Mouse (Mus musculus): ENCODE results near the gene Tmem144. TPM values are rescaled to one million over a fixed set of nuclear protein-coding genes. Genes with fewer than 3 reads are reported as not detected.

Tmem144 gene
- polyA plus RNA-seq, 1 experiment from 2014 or later: 4.9 TPM

GRCm38 (mm10) chr3:79878350-79878749 lies 25.8 kb upstream of the Tmem144 start:
- H3K4me3 ChIP-seq (ENCODE audit: low read depth, low read length): no peak overlapping the region
- H3K4me1 ChIP-seq (replicated peaks; ENCODE audit: control insufficient read depth, insufficient read depth, low read length): no peaks in the 10 kb centered on the region
- WGBS: 74% methylated on average over 3 of the region's 3 CpGs
- H3K36me3 ChIP-seq (ENCODE audit: control insufficient read depth, insufficient read depth, low read length): no peaks in the 10 kb centered on the region
- no peak overlapping the region for H3K4me2 ChIP-seq
- H3K9ac ChIP-seq (ENCODE audit: low read depth, low read length): no peak overlapping the region
- 0 out of 2 replicates have a peak, but pooled peaks have one; percentile 41 for ATAC-seq (replicated peaks; ENCODE audit: low FRiP score)
- H3K9me3 ChIP-seq (ENCODE audit: control insufficient read depth, low read length): no peaks in the 10 kb centered on the region
- DNase-seq (ENCODE audit: low spot score): no peak
- no peaks in the 10 kb centered on the region for H3K27me3 ChIP-seq (replicated peaks; ENCODE audit: control insufficient read depth, insufficient read depth, low read length)
- H3K27ac ChIP-seq (ENCODE audit: low read depth, low read length): no peak overlapping the region

GRCm38 (mm10) chr3:79875471-79875870 lies 22.9 kb upstream of the Tmem144 start:
- Histone ChIP-seq H3K9ac (ENCODE audit: low read depth, low read length) (no peak overlapping the region), H3K4me3 (ENCODE audit: low read depth, low read length) (no peak overlapping the region), H3K27me3 (replicated peaks; ENCODE audit: control insufficient read depth, insufficient read depth, low read length) (no peaks in the 10 kb centered on the region), H3K4me1 (replicated peaks; ENCODE audit: control insufficient read depth, insufficient read depth, low read length) (no peaks in the 10 kb centered on the region), H3K9me3 (ENCODE audit: control insufficient read depth, low read length) (no peaks in the 10 kb centered on the region), H3K36me3 (ENCODE audit: control insufficient read depth, insufficient read depth, low read length) (no peaks in the 10 kb centered on the region), H3K27ac (ENCODE audit: low read depth, low read length) (no peak overlapping the region), H3K4me2 (no peak overlapping the region)
- DNase-seq (ENCODE audit: low spot score) (no peak), ATAC-seq (replicated peaks; ENCODE audit: low FRiP score) (no peak)
- 85% methylated on average over 5 of the region's 5 CpGs for WGBS

GRCm38 (mm10) chr3:79867121-79867709 lies 14.6 kb upstream of the Tmem144 start:
- Histone ChIP-seq H3K27ac (ENCODE audit: low read depth, low read length) (no peak overlapping the region), H3K4me2 (no peak overlapping the region), H3K36me3 (ENCODE audit: control insufficient read depth, insufficient read depth, low read length) (no peaks in the 10 kb centered on the region), H3K4me1 (replicated peaks; ENCODE audit: control insufficient read depth, insufficient read depth, low read length) (no peaks in the 10 kb centered on the region), H3K27me3 (replicated peaks; ENCODE audit: control insufficient read depth, insufficient read depth, low read length) (no peaks in the 10 kb centered on the region), H3K9ac (ENCODE audit: low read depth, low read length) (no peak overlapping the region), H3K4me3 (ENCODE audit: low read depth, low read length) (no peak overlapping the region), H3K9me3 (ENCODE audit: control insufficient read depth, low read length) (no peaks in the 10 kb centered on the region)
- no peak for DNase-seq (ENCODE audit: low spot score)
- WGBS: 63% methylated on average over 1 of the region's 1 CpGs
- ATAC-seq (replicated peaks; ENCODE audit: low FRiP score): no peak

GRCm38 (mm10) chr3:79866526-79866925 lies 14.0 kb upstream of the Tmem144 start:
- 83% methylated on average over 9 of the region's 9 CpGs for WGBS
- Histone ChIP-seq H3K4me2 (no peak overlapping the region), H3K4me1 (replicated peaks; ENCODE audit: control insufficient read depth, insufficient read depth, low read length) (no peaks in the 10 kb centered on the region), H3K27me3 (replicated peaks; ENCODE audit: control insufficient read depth, insufficient read depth, low read length) (no peaks in the 10 kb centered on the region), H3K9ac (ENCODE audit: low read depth, low read length) (no peak overlapping the region), H3K27ac (ENCODE audit: low read depth, low read length) (no peak overlapping the region), H3K4me3 (ENCODE audit: low read depth, low read length) (no peak overlapping the region), H3K9me3 (ENCODE audit: control insufficient read depth, low read length) (no peaks in the 10 kb centered on the region), H3K36me3 (ENCODE audit: control insufficient read depth, insufficient read depth, low read length) (no peaks in the 10 kb centered on the region)
- no peak for ATAC-seq (replicated peaks; ENCODE audit: low FRiP score)
- DNase-seq (ENCODE audit: low spot score): no peak

- Histone ChIP-seq H3K4me1 (replicated peaks; ENCODE audit: control insufficient read depth, insufficient read depth, low read length) (no peaks in the 10 kb centered on the region), H3K4me2 (no peak overlapping the region), H3K27me3 (replicated peaks; ENCODE audit: control insufficient read depth, insufficient read depth, low read length) (no peaks in the 10 kb centered on the region), H3K27ac (ENCODE audit: low read depth, low read length) (no peak overlapping the region), H3K36me3 (ENCODE audit: control insufficient read depth, insufficient read depth, low read length) (no peaks in the 10 kb centered on the region), H3K4me3 (ENCODE audit: low read depth, low read length) (no peak overlapping the region), H3K9me3 (ENCODE audit: control insufficient read depth, low read length) (no peaks in the 10 kb centered on the region), H3K9ac (ENCODE audit: low read depth, low read length) (no peak overlapping the region)
- no peak for ATAC-seq (replicated peaks; ENCODE audit: low FRiP score)
- no peak for DNase-seq (ENCODE audit: low spot score)
- WGBS: 89% methylated on average over 3 of the region's 3 CpGs
These were observed 13.5 kb upstream of the Tmem144 start for GRCm38 (mm10) chr3:79866089-79866488.

- DNase-seq (ENCODE audit: low spot score): no peak
- 54% methylated on average over 7 of the region's 7 CpGs for WGBS
- H3K4me1 ChIP-seq (replicated peaks; ENCODE audit: control insufficient read depth, insufficient read depth, low read length): no peaks in the 10 kb centered on the region
- no peak overlapping the region for H3K4me2 ChIP-seq
- no peaks in the 10 kb centered on the region for H3K9me3 ChIP-seq (ENCODE audit: control insufficient read depth, low read length)
- no peaks in the 10 kb centered on the region for H3K36me3 ChIP-seq (ENCODE audit: control insufficient read depth, insufficient read depth, low read length)
- no peaks in the 10 kb centered on the region for H3K27me3 ChIP-seq (replicated peaks; ENCODE audit: control insufficient read depth, insufficient read depth, low read length)
- H3K4me3 ChIP-seq (ENCODE audit: low read depth, low read length): no peak overlapping the region
- no peak overlapping the region for H3K9ac ChIP-seq (ENCODE audit: low read depth, low read length)
- ATAC-seq (replicated peaks; ENCODE audit: low FRiP score): no peak
- H3K27ac ChIP-seq (ENCODE audit: low read depth, low read length): no peak overlapping the region
These were observed 12.3 kb upstream of the Tmem144 start for GRCm38 (mm10) chr3:79864824-79865223.

- Histone ChIP-seq H3K9me3 (ENCODE audit: control insufficient read depth, low read length) (no peaks in the 10 kb centered on the region), H3K36me3 (ENCODE audit: control insufficient read depth, insufficient read depth, low read length) (no peaks in the 10 kb centered on the region), H3K27me3 (replicated peaks; ENCODE audit: control insufficient read depth, insufficient read depth, low read length) (no peaks in the 10 kb centered on the region), H3K9ac (ENCODE audit: low read depth, low read length) (no peak overlapping the region), H3K4me3 (ENCODE audit: low read depth, low read length) (no peak overlapping the region), H3K27ac (ENCODE audit: low read depth, low read length) (no peak overlapping the region), H3K4me2 (no peak overlapping the region), H3K4me1 (replicated peaks; ENCODE audit: control insufficient read depth, insufficient read depth, low read length) (no peaks in the 10 kb centered on the region; the same call in 1 of the 2 replicates)
- no peak for DNase-seq (ENCODE audit: low spot score)
- ATAC-seq (replicated peaks; ENCODE audit: low FRiP score): no peak
- WGBS: 75% methylated on average over 3 of the region's 3 CpGs
These were observed 5.6 kb upstream of the Tmem144 start for GRCm38 (mm10) chr3:79858221-79858620.

- no peak for ATAC-seq (replicated peaks; ENCODE audit: low FRiP score)
- WGBS: 80% methylated on average over 5 of the region's 5 CpGs
- H3K4me2 ChIP-seq: no peak overlapping the region
- no peaks in the 10 kb centered on the region for H3K36me3 ChIP-seq (ENCODE audit: control insufficient read depth, insufficient read depth, low read length)
- H3K27me3 ChIP-seq (replicated peaks; ENCODE audit: control insufficient read depth, insufficient read depth, low read length): no peaks in the 10 kb centered on the region
- H3K4me1 ChIP-seq (replicated peaks; ENCODE audit: control insufficient read depth, insufficient read depth, low read length): peaks cover 2% of the 10 kb centered on the region
- H3K4me3 ChIP-seq (ENCODE audit: low read depth, low read length): no peak overlapping the region
- H3K9me3 ChIP-seq (ENCODE audit: control insufficient read depth, low read length): no peaks in the 10 kb centered on the region
- no peak overlapping the region for H3K9ac ChIP-seq (ENCODE audit: low read depth, low read length)
- DNase-seq (ENCODE audit: low spot score): no peak
- no peak overlapping the region for H3K27ac ChIP-seq (ENCODE audit: low read depth, low read length)
These were observed 5.2 kb upstream of the Tmem144 start for GRCm38 (mm10) chr3:79857780-79858179.

GRCm38 (mm10) chr3:79852108-79852507 lies 465 bp downstream of the Tmem144 start:
- no peaks in the 10 kb centered on the region for H3K36me3 ChIP-seq (ENCODE audit: control insufficient read depth, insufficient read depth, low read length)
- H3K9me3 ChIP-seq (ENCODE audit: control insufficient read depth, low read length): no peaks in the 10 kb centered on the region
- H3K9ac ChIP-seq (ENCODE audit: low read depth, low read length): no peak overlapping the region
- ATAC-seq (replicated peaks; ENCODE audit: low FRiP score): peak; percentile 67
- H3K27ac ChIP-seq (ENCODE audit: low read depth, low read length): no peak overlapping the region
- H3K4me1 ChIP-seq (replicated peaks; ENCODE audit: control insufficient read depth, insufficient read depth, low read length): peaks cover 12% of the 10 kb centered on the region
- no peak for DNase-seq (ENCODE audit: low spot score)
- H3K4me3 ChIP-seq (ENCODE audit: low read depth, low read length): no peak overlapping the region
- no peak overlapping the region for H3K4me2 ChIP-seq
- H3K27me3 ChIP-seq (replicated peaks; ENCODE audit: control insufficient read depth, insufficient read depth, low read length): no peaks in the 10 kb centered on the region
- WGBS: 33% methylated on average over 3 of the region's 3 CpGs

Data from liver, embryonic 11.5 days (tissue).